Mouse (Mus musculus) erythroblast, embryonic 14.5 days (primary cell): ENCODE data around the gene Rab12. TPM values are rescaled to one million over a fixed set of nuclear protein-coding genes. Genes with fewer than 3 reads are reported as not detected.
"Not testable (repeated sequence)": the region's sequence is repeated elsewhere in the genome, so short reads cannot be mapped to it uniquely, and the experiment has no call there.

Source experiments
- H3K27me3 ChIP-seq: 2 replicates; pipeline ENCODE4 v1.6.1; 2012; ENCODE audit warnings: inconsistent platforms; ENCODE audit not compliant: control insufficient read depth
- H3K36me3 ChIP-seq: 2 replicates; pipeline ENCODE4 v1.6.1; 2012; ENCODE audit warnings: mild to moderate bottlenecking, inconsistent platforms; ENCODE audit not compliant: control insufficient read depth
- H3K4me1 ChIP-seq: 2 replicates; pipeline ENCODE4 v1.6.1; 2012; ENCODE audit warnings: inconsistent platforms; ENCODE audit not compliant: control insufficient read depth
- H3K4me3 ChIP-seq: replicated peaks from 2 replicates; pipeline ENCODE3; 2012; ENCODE audit warnings: moderate library complexity, mild to moderate bottlenecking, inconsistent platforms
- H3K9me3 ChIP-seq: 2 replicates; pipeline ENCODE4 v1.6.1; 2012; ENCODE audit warnings: low read length, inconsistent platforms, mixed read lengths; ENCODE audit not compliant: control insufficient read depth
- GATA1 ChIP-seq: IDR thresholded peaks from 2 replicates; pipeline ENCODE4 v1.6.1; 2012; ENCODE audit warnings: low read length, inconsistent platforms, mixed read lengths
- TAL1 ChIP-seq: IDR thresholded peaks from 3 replicates; pipeline ENCODE4 v1.6.1; 2012; ENCODE audit warnings: low read length, inconsistent platforms, mixed read lengths
- polyA plus RNA-seq: library from polyadenylated mRNA; stranded (reverse); fragments of >175 nt; gene quantifications from 2 replicates; pipeline ENCODE4 v1.2.3, GENCODE M21; 2012

Rab12 gene
- polyA plus RNA-seq: 0.09 and 0.53 TPM in 2 replicates

GRCm38 (mm10) chr17:66519554-66520553 is at the start of gene Rab12:
Rab12 (minus strand) TSS chr17:66519729.
- Histone ChIP-seq H3K4me3 (peak within 1 kb of the TSS; percentile 95), H3K36me3 (peaks cover 2% of the 10 kb centered on the region), H3K9me3 (no peaks in the 10 kb centered on the region), H3K4me1 (peaks cover 26% of the 10 kb centered on the region), H3K27me3 (no peaks in the 10 kb centered on the region; the same call in 1 of the 2 replicates)
- TF ChIP-seq GATA1: no peak
- TF ChIP-seq TAL1: no peak

DNA sequence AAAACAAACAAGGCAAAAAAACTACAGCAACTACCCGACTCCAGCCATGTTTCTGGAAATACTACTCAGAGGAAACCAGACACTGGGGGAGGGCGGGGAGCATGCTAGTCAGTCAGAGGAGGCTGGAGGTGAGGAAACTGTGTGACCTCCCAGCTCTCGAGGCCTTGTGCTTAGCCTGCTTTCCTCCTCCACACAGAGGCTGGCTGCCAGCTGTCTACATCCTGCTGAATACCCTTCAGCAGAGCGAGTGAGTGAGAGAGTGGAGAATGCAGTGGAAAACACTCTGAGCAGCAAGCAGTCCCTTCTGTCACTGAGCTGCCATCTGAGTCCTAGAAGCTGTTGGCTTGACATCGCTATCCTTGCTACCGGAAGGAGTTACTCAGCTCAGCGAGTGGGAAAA is 44.7 kb upstream of the Rab12 start:
- H3K36me3 ChIP-seq: no peaks in the 10 kb centered on the region
- peaks cover 10% of the 10 kb centered on the region for H3K9me3 ChIP-seq
- no peaks in the 10 kb centered on the region for H3K4me1 ChIP-seq
- no peaks in the 10 kb centered on the region for H3K27me3 ChIP-seq
- TF ChIP-seq TAL1 (no peak), GATA1 (no peak)
- H3K4me3 ChIP-seq: no peak overlapping the region

- TF ChIP-seq GATA1: no peak
- no peak for TF ChIP-seq TAL1
- peaks cover 10% of the 10 kb centered on the region for H3K9me3 ChIP-seq
- H3K27me3 ChIP-seq: no peaks in the 10 kb centered on the region
- no peaks in the 10 kb centered on the region for H3K36me3 ChIP-seq
- no peak overlapping the region for H3K4me3 ChIP-seq
- H3K4me1 ChIP-seq: no peaks in the 10 kb centered on the region
Measured at GRCm38 (mm10) chr17:66563551-66563950, 44.0 kb upstream of the Rab12 start.

GRCm38 (mm10) chr17:66561380-66561779 is 41.9 kb upstream of the Rab12 start:
- H3K27me3 ChIP-seq: no peaks in the 10 kb centered on the region
- no peaks in the 10 kb centered on the region for H3K36me3 ChIP-seq
- H3K4me1 ChIP-seq: no peaks in the 10 kb centered on the region
- no peak for TF ChIP-seq TAL1
- no peak for TF ChIP-seq GATA1
- H3K9me3 ChIP-seq: peaks cover 12% of the 10 kb centered on the region
- H3K4me3 ChIP-seq: no peak overlapping the region

DNA sequence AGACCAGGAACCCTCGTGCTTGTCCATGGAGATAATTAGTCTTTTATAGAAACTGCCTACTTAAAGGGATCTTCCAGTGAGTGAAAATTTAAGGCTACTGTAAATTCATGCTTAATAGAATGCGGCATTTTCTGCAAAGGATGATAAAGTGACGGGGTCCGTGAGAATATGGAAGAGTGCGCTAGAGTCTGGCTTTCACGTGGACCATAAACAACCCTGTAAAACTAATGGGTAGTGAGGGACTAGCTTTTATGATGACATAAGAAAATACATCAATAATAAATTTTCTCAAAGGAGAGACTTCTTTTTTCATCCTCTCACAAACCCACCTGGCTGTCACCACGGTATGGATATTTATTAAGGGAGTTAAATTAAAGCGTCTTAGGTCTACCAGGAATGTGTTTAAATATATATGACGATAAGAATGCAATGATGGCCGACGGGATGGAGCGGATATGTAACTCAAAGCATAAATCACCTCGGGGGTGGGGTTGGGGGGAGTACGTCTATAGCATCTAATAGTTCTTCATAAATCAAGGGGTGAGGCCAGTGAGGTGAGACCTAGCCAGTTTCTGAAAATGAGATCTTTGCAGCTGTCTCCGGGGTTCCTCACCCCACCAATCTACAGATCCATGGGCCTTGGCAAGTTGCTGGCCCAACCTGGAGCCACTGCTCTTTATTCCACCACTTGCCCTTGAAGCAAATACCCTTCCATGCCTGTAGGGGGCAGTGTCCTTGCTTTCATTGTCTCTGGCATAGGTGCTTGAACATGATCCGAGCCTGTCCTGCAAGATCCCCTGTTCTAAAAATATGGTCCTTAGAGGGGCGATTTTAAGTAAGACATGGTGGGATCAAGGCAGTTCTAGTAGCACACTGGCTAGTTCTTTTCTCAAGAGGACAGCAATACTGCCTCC is 39.1 kb upstream of the Rab12 start:
- TF ChIP-seq TAL1 (no peak), GATA1 (no peak)
- no peak overlapping the region for H3K4me3 ChIP-seq
- peaks cover 9% of the 10 kb centered on the region; the same call in 1 of the 2 replicates for H3K9me3 ChIP-seq
- no peaks in the 10 kb centered on the region for H3K4me1 ChIP-seq
- no peaks in the 10 kb centered on the region for H3K36me3 ChIP-seq
- no peaks in the 10 kb centered on the region for H3K27me3 ChIP-seq

DNA sequence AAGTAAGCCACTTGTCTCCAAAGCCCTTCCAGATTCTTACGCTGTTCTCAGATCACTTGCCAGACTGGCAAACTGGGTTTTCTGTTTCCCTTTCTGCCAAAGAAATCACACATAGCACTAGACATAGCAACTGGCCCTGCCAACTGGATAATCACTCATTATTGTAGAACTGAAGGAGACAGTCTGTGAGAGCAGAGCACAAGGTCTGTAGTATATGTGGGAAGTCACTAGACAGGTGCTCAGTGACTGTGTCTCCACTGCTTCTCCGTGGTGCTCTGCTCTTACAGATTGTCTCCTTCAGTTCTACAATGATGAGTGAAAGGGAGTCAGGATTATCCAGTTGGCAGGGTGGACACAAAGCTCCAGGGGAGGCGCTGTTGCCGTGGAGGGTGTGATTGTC is 33.2 kb upstream of the Rab12 start:
- Histone ChIP-seq H3K4me3 (no peak overlapping the region), H3K36me3 (no peaks in the 10 kb centered on the region), H3K9me3 (peaks cover 20% of the 10 kb centered on the region), H3K27me3 (no peaks in the 10 kb centered on the region), H3K4me1 (no peaks in the 10 kb centered on the region)
- TF ChIP-seq GATA1: no peak
- TF ChIP-seq TAL1: no peak

GRCm38 (mm10) chr17:66550486-66550885 is 31.0 kb upstream of the Rab12 start:
- Histone ChIP-seq H3K27me3 (no peaks in the 10 kb centered on the region), H3K36me3 (no peaks in the 10 kb centered on the region), H3K4me1 (no peaks in the 10 kb centered on the region), H3K4me3 (no peak overlapping the region), H3K9me3 (peaks cover 17% of the 10 kb centered on the region)
- TF ChIP-seq TAL1 (no peak), GATA1 (no peak)

- H3K4me3 ChIP-seq: no peak overlapping the region
- peaks cover 10% of the 10 kb centered on the region; the same call in 1 of the 2 replicates for H3K9me3 ChIP-seq
- H3K27me3 ChIP-seq: no peaks in the 10 kb centered on the region
- TF ChIP-seq GATA1 (no peak), TAL1 (no peak)
- no peaks in the 10 kb centered on the region for H3K4me1 ChIP-seq
- no peaks in the 10 kb centered on the region for H3K36me3 ChIP-seq
Measured at GRCm38 (mm10) chr17:66532285-66532684, 12.8 kb upstream of the Rab12 start.

DNA sequence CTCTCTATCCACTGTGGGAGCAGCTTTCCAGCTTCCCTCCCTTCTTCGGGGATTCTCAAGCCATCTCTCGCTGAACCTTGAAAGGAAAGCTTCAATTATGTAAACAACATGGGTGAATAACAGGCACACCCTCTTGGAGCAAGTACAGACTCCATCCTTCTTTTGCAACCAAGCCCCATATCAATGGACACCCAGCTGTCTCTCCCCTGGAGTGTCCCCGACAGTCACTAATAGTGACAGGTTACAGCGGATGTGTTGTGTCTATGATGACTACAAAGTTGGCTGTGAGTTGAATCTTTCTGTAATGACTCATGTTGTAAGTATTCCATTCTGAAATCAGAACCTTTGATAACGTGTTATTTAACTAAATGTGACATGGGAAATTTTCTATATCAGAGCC is 3.9 kb upstream of the Rab12 start:
- H3K9me3 ChIP-seq: no peaks in the 10 kb centered on the region
- H3K27me3 ChIP-seq: no peaks in the 10 kb centered on the region; the same call in 1 of the 2 replicates
- H3K4me3 ChIP-seq: no peak overlapping the region
- no peaks in the 10 kb centered on the region for H3K36me3 ChIP-seq
- no peak for TF ChIP-seq TAL1
- H3K4me1 ChIP-seq: peaks cover 16% of the 10 kb centered on the region

DNA sequence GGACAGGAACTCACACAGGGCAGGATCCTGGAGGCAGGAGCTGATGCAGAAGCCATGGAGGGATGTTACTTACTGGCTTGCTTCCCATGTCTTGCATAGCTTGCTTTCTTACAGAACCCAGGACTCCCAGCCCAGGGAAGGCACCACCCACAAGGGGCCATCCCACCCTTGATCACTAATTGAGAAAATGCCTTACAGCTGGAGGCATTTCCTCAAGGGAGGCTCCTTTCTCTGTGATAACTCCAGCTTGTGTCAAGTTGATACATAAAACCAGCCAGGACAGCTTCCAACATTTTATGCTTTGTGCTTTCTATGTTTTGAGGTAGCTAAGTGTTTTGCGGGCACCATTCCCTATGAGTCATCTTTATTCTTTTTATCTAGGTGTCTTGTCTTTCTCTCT is 3.1 kb upstream of the Rab12 start:
- not testable (repeated sequence) for H3K27me3 ChIP-seq, H3K4me3 ChIP-seq, H3K9me3 ChIP-seq, H3K36me3 ChIP-seq
- H3K4me1 ChIP-seq: peaks cover 20% of the 10 kb centered on the region
